Mouse (Mus musculus) spleen, adult 2 months (tissue): ENCODE results near the gene Rnf144a.

Source experiments
- CTCF ChIP-seq: fragments of 200-500 bp; IDR thresholded peaks from 2 replicates; pipeline ENCODE4 v1.5.1; 2011; ENCODE audit warnings: mild to moderate bottlenecking, inconsistent platforms; ENCODE audit not compliant: insufficient read depth, insufficient read length, insufficient replicate concordance; ENCODE audit errors: extremely low read depth
- POLR2A ChIP-seq: fragments of 200-500 bp; IDR thresholded peaks from 2 replicates; pipeline ENCODE4 v1.6.1; 2011; ENCODE audit warnings: low read depth, low read length, inconsistent platforms

DNA sequence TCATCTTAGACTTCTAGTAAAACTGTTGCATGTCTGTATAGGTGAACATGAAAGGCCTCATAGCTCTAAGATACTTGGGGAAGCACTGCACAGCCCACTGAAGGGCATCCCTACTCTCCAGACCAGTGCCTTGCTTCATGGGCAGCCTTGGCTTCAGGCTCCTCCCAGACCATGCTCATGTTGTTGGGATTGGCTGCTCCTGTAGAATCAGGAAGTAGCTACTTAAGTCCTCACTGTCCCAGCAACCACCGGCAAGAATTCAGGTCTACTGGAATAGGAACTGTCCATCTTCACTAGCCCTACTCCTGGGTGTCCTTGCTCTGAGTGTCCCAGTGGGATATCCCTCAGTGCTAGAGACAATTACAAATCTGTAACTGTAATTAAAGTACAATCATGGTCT lies 126.7 kb downstream of the Rnf144a start:
- TF ChIP-seq CTCF (no peak), POLR2A (no peak)
